In genomic region chr5:150952669-150953521, GRCm38 (mm10) we compare ENCODE assay signal across 9 mouse cellular contexts. TPM values are rescaled to one million over a fixed set of nuclear protein-coding genes. Genes with fewer than 3 reads are reported as not detected.
DNase-seq lines count a peak whose midpoint lies in the region; ATAC-seq and TF ChIP-seq lines count a peak whose summit lies in the region.
"Had no signal": no experiment of that assay in that cellular context is flagged by ENCODE, and none has a peak within 500 bp of the region (broad histone marks: within the 10 kb centered on the region; RNA-seq: fewer than 3 reads in every experiment).

No protein-coding gene starts in this region.

- no peak overlapping the region for H3K27ac ChIP-seq in forebrain, embryonic 16.5 days (ENCODE audit: low read length)
- no peak overlapping the region for H3K27ac ChIP-seq in intestine, embryonic 15.5 days
- no peak overlapping the region for H3K27ac ChIP-seq in liver, embryonic 15.5 days (replicated peaks)
- H3K27ac ChIP-seq in neural tube, embryonic 15.5 days (replicated peaks), result 0 out of 2 replicates have a peak overlapping the region, but pooled peaks have one; percentile 24
- H3K27ac ChIP-seq in cerebellum, adult 2 months (ENCODE audit: insufficient read depth, low read length), result no peak overlapping the region

- H3K4me2 ChIP-seq in forebrain, embryonic 16.5 days (ENCODE audit: low read length), result peak overlapping the region; percentile 71
- H3K4me2 ChIP-seq in intestine, embryonic 15.5 days (replicated peaks), result peak overlapping the region; percentile 93
- H3K4me2 ChIP-seq in liver, embryonic 15.5 days, result peak overlapping the region; percentile 62
- peak overlapping the region; percentile 84 for H3K4me2 ChIP-seq in neural tube, embryonic 15.5 days

- 2% methylated on average over 88 of the region's 89 CpGs for WGBS in forebrain, embryonic 16.5 days
- 2% methylated on average over 77 of the region's 89 CpGs for WGBS in intestine, embryonic 15.5 days
- WGBS in liver, embryonic 15.5 days (ENCODE audit: insufficient replicate concordance), result 4% methylated on average over 89 of the region's 89 CpGs
- 2% methylated on average over 81 of the region's 89 CpGs for WGBS in neural tube, embryonic 15.5 days
- 2% methylated on average over 84 of the region's 89 CpGs for WGBS in cerebellum, adult 2 months

- peak; percentile 87 for ATAC-seq in forebrain, embryonic 16.5 days
- peak; percentile 83 for ATAC-seq in intestine, embryonic 15.5 days
- peak; percentile 25; the same call in 1 of the 2 replicates for ATAC-seq in liver, embryonic 15.5 days (ENCODE audit: insufficient read depth)
- peak; percentile 77 for ATAC-seq in neural tube, embryonic 15.5 days (ENCODE audit: low FRiP score)
- ATAC-seq in cerebellum, adult (ENCODE audit: insufficient number of reproducible peaks, low FRiP score, low TSS enrichment), result no peak

- peak overlapping the region; percentile 83 for H3K4me3 ChIP-seq in E14TG2a.4 (replicated peaks; ENCODE audit: low read length)
- H3K4me3 ChIP-seq in forebrain, embryonic 16.5 days (replicated peaks; ENCODE audit: low read length), result peak overlapping the region; percentile 55
- peak overlapping the region; percentile 45 for H3K4me3 ChIP-seq in intestine, embryonic 15.5 days (replicated peaks)
- peak overlapping the region; percentile 37 for H3K4me3 ChIP-seq in liver, embryonic 15.5 days (replicated peaks)
- H3K4me3 ChIP-seq in neural tube, embryonic 15.5 days (replicated peaks), result peak overlapping the region; percentile 51
- no peak overlapping the region for H3K4me3 ChIP-seq in cerebellum, adult 2 months (replicated peaks; ENCODE audit: insufficient read depth, low read depth, low read length)
- H3K4me3 ChIP-seq: myocyte had no signal

- peaks cover 77% of the 10 kb centered on the region for H3K27me3 ChIP-seq in E14TG2a.4 (ENCODE audit: insufficient read depth, low read length)
- H3K27me3 ChIP-seq in forebrain, embryonic 16.5 days (replicated peaks; ENCODE audit: control insufficient read depth, insufficient read depth, low read length), result peaks cover 19% of the 10 kb centered on the region
- peaks cover 24% of the 10 kb centered on the region for H3K27me3 ChIP-seq in intestine, embryonic 15.5 days (replicated peaks)
- H3K27me3 ChIP-seq in liver, embryonic 15.5 days, result peaks cover 34% of the 10 kb centered on the region
- peaks cover 20% of the 10 kb centered on the region for H3K27me3 ChIP-seq in neural tube, embryonic 15.5 days (replicated peaks)
- peaks cover 1% of the 10 kb centered on the region; the same call in 1 of the 2 replicates for H3K27me3 ChIP-seq in cerebellum, adult 2 months (ENCODE audit: control insufficient read depth, insufficient read depth, low read length)

- no peaks in the 10 kb centered on the region for H3K9me3 ChIP-seq in E14TG2a.4 (ENCODE audit: low read length)
- H3K9me3 ChIP-seq in forebrain, embryonic 16.5 days (ENCODE audit: control insufficient read depth, low read length), result no peaks in the 10 kb centered on the region
- no peaks in the 10 kb centered on the region for H3K9me3 ChIP-seq in intestine, embryonic 15.5 days
- no peaks in the 10 kb centered on the region for H3K9me3 ChIP-seq in liver, embryonic 15.5 days (replicated peaks)
- no peaks in the 10 kb centered on the region for H3K9me3 ChIP-seq in neural tube, embryonic 15.5 days (replicated peaks)

- peaks cover 30% of the 10 kb centered on the region for H3K4me1 ChIP-seq in E14TG2a.4 (replicated peaks; ENCODE audit: low read depth, low read length)
- H3K4me1 ChIP-seq in forebrain, embryonic 16.5 days (replicated peaks; ENCODE audit: control insufficient read depth, insufficient read depth, low read length), result peaks cover 9% of the 10 kb centered on the region
- H3K4me1 ChIP-seq in intestine, embryonic 15.5 days (replicated peaks), result peaks cover 11% of the 10 kb centered on the region
- H3K4me1 ChIP-seq in liver, embryonic 15.5 days (replicated peaks), result no peaks in the 10 kb centered on the region; the same call in 1 of the 2 replicates
- peaks cover 17% of the 10 kb centered on the region for H3K4me1 ChIP-seq in neural tube, embryonic 15.5 days
- H3K4me1 ChIP-seq in cerebellum, adult 2 months (ENCODE audit: control insufficient read depth, insufficient read depth, low read length), result no peaks in the 10 kb centered on the region

- H3K36me3 ChIP-seq in E14TG2a.4 (ENCODE audit: insufficient read depth, low read length), result no peaks in the 10 kb centered on the region
- H3K36me3 ChIP-seq in forebrain, embryonic 16.5 days (ENCODE audit: control insufficient read depth, insufficient read depth), result no peaks in the 10 kb centered on the region
- no peaks in the 10 kb centered on the region for H3K36me3 ChIP-seq in intestine, embryonic 15.5 days
- no peaks in the 10 kb centered on the region for H3K36me3 ChIP-seq in liver, embryonic 15.5 days (replicated peaks)
- no peaks in the 10 kb centered on the region for H3K36me3 ChIP-seq in neural tube, embryonic 15.5 days

- TF ChIP-seq CTCF in E14TG2a.4 (conservative IDR thresholded peaks at IDR 0.05; ENCODE audit: low read length), result no peak
- no peak for TF ChIP-seq CTCF in cerebellum, adult 2 months (IDR thresholded peaks at IDR 0.05; ENCODE audit: borderline replicate concordance, insufficient read depth, low read depth, low read length)

- peak; percentile 33 for DNase-seq in Muller cell, postnatal 12 days (ENCODE audit: inconsistent ontology term)
- DNase-seq in cerebellum, adult 2 months, result no peak

- no peak for TF ChIP-seq POLR2A in cerebellum, adult 2 months (IDR thresholded peaks at IDR 0.05; ENCODE audit: borderline replicate concordance, insufficient read depth, low read length)

- peak overlapping the region; percentile 54 for H3K9ac ChIP-seq in forebrain, embryonic 16.5 days (replicated peaks; ENCODE audit: low read depth, low read length)
- H3K9ac ChIP-seq in intestine, embryonic 15.5 days, result peak overlapping the region; percentile 13
- no peak overlapping the region for H3K9ac ChIP-seq in liver, embryonic 15.5 days
- H3K9ac ChIP-seq in neural tube, embryonic 15.5 days (replicated peaks), result peak overlapping the region; percentile 48

RNA-seq across cellular contexts. Expression of gene Kl, which starts 0.5 kb away (rescaled TPM):
- polyA plus RNA-seq in forebrain, embryonic 16.5 days (2015; fragmentation: Nextera tagmentation; extraction: Ambion mirVana), result 0.28 and 0.48 TPM in 2 replicates
- polyA plus RNA-seq in intestine, embryonic 15.5 days (2015; fragmentation: Nextera tagmentation; extraction: Ambion mirVana), result 0.03 and 0.05 TPM in 2 replicates
- polyA plus RNA-seq in liver, embryonic 15.5 days (2015; fragmentation: Nextera tagmentation; extraction: Ambion mirVana), result 0.07 and 0.09 TPM in 2 replicates
- polyA plus RNA-seq in neural tube, embryonic 15.5 days (2015; fragmentation: Nextera tagmentation; extraction: Ambion mirVana), result 1.0 and 1.2 TPM in 2 replicates
- polyA plus RNA-seq in cerebellum, adult 2 months (2012; rRNA removed), result 3.6 and 8.9 TPM in 2 replicates
- polyA plus RNA-seq: myocyte had no signal
